Mouse (Mus musculus) olfactory bulb, adult 2 months (tissue): ENCODE results near the gene Zfp979. TPM values are rescaled to one million over a fixed set of nuclear protein-coding genes. Genes with fewer than 3 reads are reported as not detected.
"Not testable (repeated sequence)": the region's sequence is repeated elsewhere in the genome, so short reads cannot be mapped to it uniquely, and the experiment has no call there.

ENCODE experiments used
- H3K27ac ChIP-seq: fragments of 200-500 bp; 2 replicates; pipeline ENCODE4 v1.5.1; 2012; ENCODE audit warnings: low read depth, low read length; ENCODE audit not compliant: insufficient read depth
- H3K4me1 ChIP-seq: fragments of 200-500 bp; 2 replicates; pipeline ENCODE4 v1.6.1; 2012; ENCODE audit warnings: low read length; ENCODE audit not compliant: control insufficient read depth, insufficient read depth
- H3K4me3 ChIP-seq: fragments of 200-500 bp; 2 replicates; pipeline ENCODE4 v1.5.1; 2012; ENCODE audit warnings: mild to moderate bottlenecking, low read depth, low read length, moderate library complexity; ENCODE audit not compliant: insufficient read depth
- CTCF ChIP-seq: fragments of 200-500 bp; IDR thresholded peaks from 2 replicates; pipeline ENCODE4 v1.5.1; 2012; ENCODE audit warnings: low read depth, mild to moderate bottlenecking, low read length, moderate library complexity; ENCODE audit not compliant: insufficient read depth
- POLR2A ChIP-seq: fragments of 200-500 bp; IDR thresholded peaks from 2 replicates; pipeline ENCODE4 v1.6.1; 2012; ENCODE audit warnings: mild to moderate bottlenecking, low read depth, low read length, moderate library complexity; ENCODE audit not compliant: insufficient read depth
- WGBS: fragments of 180-500 bp; shearing (Covaris S2); methylation state at CpG from one replicate; pipeline ENCODE4 v1.1.7; 2018; 5-methylcytosine and 5-hydroxymethylcytosine counted together
- polyA plus RNA-seq: library from polyadenylated mRNA; stranded (reverse); fragments of >200 nt; gene quantifications from 2 replicates; pipeline ENCODE4 v1.2.4, GENCODE M21; 2012; ENCODE audit warnings: low replicate concordance; ENCODE audit not compliant: missing spikeins, insufficient read depth, insufficient read length

Zfp979 gene
- polyA plus RNA-seq, result not detected in 2 replicates

- WGBS, result no CpG with 5 or more reads among the region's 6 CpGs
These were observed at the start of gene Zfp979 for GRCm38 (mm10) chr4:147642413-147642812. Gene Zfp979 (minus strand): TSS chr4:147642513.

GRCm38 (mm10) chr4:147655245-147655644 is 12.9 kb upstream of the Zfp979 start:
- H3K4me1 ChIP-seq, H3K4me3 ChIP-seq, H3K27ac ChIP-seq: not testable (repeated sequence)
- WGBS, result 91% methylated on average over 5 of the region's 5 CpGs

More at GRCm38 (mm10) chr4:147642413-147642812, at the start of gene Zfp979:
- H3K4me1 ChIP-seq, H3K27ac ChIP-seq, H3K4me3 ChIP-seq: not testable (repeated sequence)

GRCm38 (mm10) chr4:147647407-147647806 is 5.1 kb upstream of the Zfp979 start:
- H3K27ac ChIP-seq, H3K4me3 ChIP-seq, H3K4me1 ChIP-seq: not testable (repeated sequence)
- no CpG with 5 or more reads among the region's 3 CpGs for WGBS

- 45% methylated on average over 2 of the region's 3 CpGs for WGBS
- not testable (repeated sequence) for H3K27ac ChIP-seq, H3K4me1 ChIP-seq, H3K4me3 ChIP-seq
These were observed 381 bp downstream of the Zfp979 start for GRCm38 (mm10) chr4:147641932-147642331.

- not testable (repeated sequence) for H3K4me3 ChIP-seq, H3K27ac ChIP-seq, H3K4me1 ChIP-seq
- no CpG with 5 or more reads among the region's 2 CpGs for WGBS
These were observed 8.5 kb downstream of the Zfp979 start for GRCm38 (mm10) chr4:147633818-147634262.

- not testable (repeated sequence) for H3K4me3 ChIP-seq, H3K4me1 ChIP-seq, H3K27ac ChIP-seq
- 86% methylated on average over 6 of the region's 6 CpGs for WGBS
These were observed 35.8 kb downstream of the Zfp979 start for GRCm38 (mm10) chr4:147606511-147606910.

GRCm38 (mm10) chr4:147605521-147605920 is 36.8 kb downstream of the Zfp979 start:
- no peak for TF ChIP-seq CTCF
- TF ChIP-seq POLR2A, result no peak
- H3K4me1 ChIP-seq, result no peaks in the 10 kb centered on the region
- no peak overlapping the region for H3K4me3 ChIP-seq
- whole genome bisulfite sequencing, result 82% methylated on average over 4 of the region's 4 CpGs
- H3K27ac ChIP-seq, result no peak overlapping the region

GRCm38 (mm10) chr4:147603806-147604205 is 38.5 kb downstream of the Zfp979 start:
- H3K4me1 ChIP-seq, result no peaks in the 10 kb centered on the region
- WGBS, result 78% methylated on average over 4 of the region's 4 CpGs
- no peak overlapping the region for H3K27ac ChIP-seq
- H3K4me3 ChIP-seq, result no peak overlapping the region
- TF ChIP-seq CTCF (no peak), POLR2A (no peak)

GRCm38 (mm10) chr4:147601881-147602280 is 40.4 kb downstream of the Zfp979 start:
- WGBS, result 34% methylated on average over 1 of the region's 1 CpGs

GRCm38 (mm10) chr4:147598831-147599230 is 43.5 kb downstream of the Zfp979 start:
- Histone ChIP-seq H3K4me3 (no peak overlapping the region), H3K4me1 (no peaks in the 10 kb centered on the region), H3K27ac (no peak overlapping the region)
- WGBS, result 57% methylated on average over 2 of the region's 2 CpGs
- TF ChIP-seq POLR2A (no peak), CTCF (no peak)

More at GRCm38 (mm10) chr4:147601881-147602280, 40.4 kb downstream of the Zfp979 start:
- Histone ChIP-seq H3K4me3 (no peak overlapping the region), H3K4me1 (no peaks in the 10 kb centered on the region), H3K27ac (no peak overlapping the region)
- TF ChIP-seq POLR2A (no peak), CTCF (no peak)

GRCm38 (mm10) chr4:147597685-147598084 is 44.6 kb downstream of the Zfp979 start:
- WGBS, result 61% methylated on average over 1 of the region's 1 CpGs
- Histone ChIP-seq H3K4me3 (no peak overlapping the region), H3K27ac (no peak overlapping the region), H3K4me1 (no peaks in the 10 kb centered on the region)
- no peak for TF ChIP-seq CTCF
- no peak for TF ChIP-seq POLR2A

- 78% methylated on average over 3 of the region's 3 CpGs for WGBS
- H3K4me1 ChIP-seq, H3K4me3 ChIP-seq, H3K27ac ChIP-seq: not testable (repeated sequence)
These were observed 47.7 kb downstream of the Zfp979 start for GRCm38 (mm10) chr4:147594630-147595029.
